Mouse (Mus musculus): ENCODE data around the gene Tmco3.

Gene Tmco3

GRCm38 (mm10) chr8:13287692-13288623 is at the start of gene Tmco3, which contains the start of gene Dcun1d2:
Gene Tmco3, plus strand, starts transcription at chr8:13288190.
Gene Dcun1d2, minus strand, starts transcription at chr8:13288131.
- DNase-seq (ENCODE audit: low spot score), result peak; percentile 86

- DNase-seq (ENCODE audit: low spot score), result no peak
Measured at GRCm38 (mm10) chr8:13240055-13240454, 47.9 kb upstream of the Tmco3 start.

GRCm38 (mm10) chr8:13240691-13241090 is 47.3 kb upstream of the Tmco3 start:
- DNase-seq (ENCODE audit: low spot score), result no peak

- no peak for DNase-seq (ENCODE audit: low spot score)
Measured at GRCm38 (mm10) chr8:13242985-13243870, 44.8 kb upstream of the Tmco3 start.

- DNase-seq (ENCODE audit: low spot score), result no peak
Measured at GRCm38 (mm10) chr8:13244343-13244880, 43.6 kb upstream of the Tmco3 start.

GRCm38 (mm10) chr8:13252837-13253236 is 35.2 kb upstream of the Tmco3 start:
- DNase-seq (ENCODE audit: low spot score), result no peak

- DNase-seq (ENCODE audit: low spot score), result no peak
Measured at GRCm38 (mm10) chr8:13253413-13253812, 34.6 kb upstream of the Tmco3 start.

- peak; percentile 30 for DNase-seq (ENCODE audit: low spot score)
Measured at GRCm38 (mm10) chr8:13254019-13254418, 34.0 kb upstream of the Tmco3 start, which contains the start of gene Adprhl1. Gene Adprhl1, minus strand, starts transcription at chr8:13254162.

GRCm38 (mm10) chr8:13263376-13263775 is 24.6 kb upstream of the Tmco3 start:
- DNase-seq (ENCODE audit: low spot score), result no peak

GRCm38 (mm10) chr8:13267566-13267965 is 20.4 kb upstream of the Tmco3 start:
- no peak for DNase-seq (ENCODE audit: low spot score)

- no peak for DNase-seq (ENCODE audit: low spot score)
Measured at GRCm38 (mm10) chr8:13272834-13273233, 15.2 kb upstream of the Tmco3 start.

GRCm38 (mm10) chr8:13276941-13277447 is 11.0 kb upstream of the Tmco3 start:
- DNase-seq (ENCODE audit: low spot score), result no peak

GRCm38 (mm10) chr8:13283200-13283599 is 4.8 kb upstream of the Tmco3 start:
- no peak for DNase-seq (ENCODE audit: low spot score)

- DNase-seq (ENCODE audit: low spot score), result peak; percentile 49
Measured at GRCm38 (mm10) chr8:13287304-13287691, 692 bp upstream of the Tmco3 start.

GRCm38 (mm10) chr8:13288646-13289045 is 656 bp downstream of the Tmco3 start:
- DNase-seq (ENCODE audit: low spot score), result no peak

GRCm38 (mm10) chr8:13292364-13292763 is 4.4 kb downstream of the Tmco3 start:
- DNase-seq (ENCODE audit: low spot score), result peak; percentile 39

- DNase-seq (ENCODE audit: low spot score), result no peak
Measured at GRCm38 (mm10) chr8:13293677-13294470, 5.9 kb downstream of the Tmco3 start.

GRCm38 (mm10) chr8:13299571-13299970 is 11.6 kb downstream of the Tmco3 start:
- no peak for DNase-seq (ENCODE audit: low spot score)

- DNase-seq (ENCODE audit: low spot score), result no peak
Measured at GRCm38 (mm10) chr8:13301036-13301435, 13.0 kb downstream of the Tmco3 start.

- no peak for DNase-seq (ENCODE audit: low spot score)
Measured at GRCm38 (mm10) chr8:13305459-13305858, 17.5 kb downstream of the Tmco3 start.

- no peak for DNase-seq (ENCODE audit: low spot score)
Measured at GRCm38 (mm10) chr8:13305884-13306283, 17.9 kb downstream of the Tmco3 start.

Measured in urinary bladder, postnatal 10 days (tissue).